Mouse (Mus musculus) ovary, adult 18-20 months (tissue): ENCODE measurements around the gene Zfp346.
A peak's percentile ranks its signal among the peaks of the same experiment; 100 is the strongest.

ENCODE experiments used
- DNase-seq: peaks from one replicate; pipeline ENCODE4 v3.0.0; 2022; ENCODE audit warnings: low spot score, mixed read lengths

Zfp346 gene

GRCm38 (mm10) chr13:55152621-55153415 is 47.7 kb downstream of the Zfp346 start, which contains the start of gene Fgfr4:
TSS of gene Fgfr4 (plus strand) at chr13:55152640.
- no peak for DNase-seq

DNA sequence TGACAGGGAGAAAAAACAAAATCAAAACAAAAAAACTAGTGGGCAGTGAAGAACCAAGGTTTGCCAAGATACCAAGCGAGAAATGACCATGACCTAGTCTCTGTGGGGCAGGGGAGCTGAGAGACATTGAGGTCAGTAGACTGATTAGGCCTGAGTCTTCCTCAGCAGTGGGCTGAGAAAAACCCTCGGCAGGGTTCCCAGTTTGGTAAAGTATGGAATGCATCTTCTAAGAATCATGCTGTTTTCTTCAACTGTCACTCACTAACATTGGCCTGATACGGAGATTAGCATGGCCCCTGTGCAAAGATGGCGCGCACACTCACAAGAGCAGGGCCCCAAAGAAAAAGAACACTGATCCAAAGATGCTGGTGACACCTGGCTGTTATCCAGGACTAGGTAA is 48.8 kb downstream of the Zfp346 start:
- no peak for DNase-seq

DNA sequence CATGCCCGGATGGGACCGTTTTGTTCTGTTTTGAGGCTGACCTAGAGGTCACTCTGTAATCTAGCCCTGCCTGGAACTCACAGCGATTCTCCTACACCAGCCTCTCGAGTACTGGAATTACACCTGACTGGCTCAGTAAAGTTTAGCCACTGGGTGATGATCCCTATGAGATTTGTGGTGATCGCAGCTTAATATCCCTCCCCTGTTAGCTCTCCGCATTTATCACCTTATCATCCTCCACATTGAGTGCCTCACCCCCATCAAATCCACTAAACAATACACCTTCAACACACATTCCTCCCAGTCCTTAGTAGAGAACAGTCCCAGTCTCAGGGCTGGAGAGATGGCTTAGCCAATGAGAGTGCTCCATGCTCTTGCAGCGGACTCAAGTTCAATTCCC is 57.3 kb downstream of the Zfp346 start:
- no peak for DNase-seq

- no peak for DNase-seq
Observed at GRCm38 (mm10) chr13:55163553-55163952, 58.4 kb downstream of the Zfp346 start.

DNA sequence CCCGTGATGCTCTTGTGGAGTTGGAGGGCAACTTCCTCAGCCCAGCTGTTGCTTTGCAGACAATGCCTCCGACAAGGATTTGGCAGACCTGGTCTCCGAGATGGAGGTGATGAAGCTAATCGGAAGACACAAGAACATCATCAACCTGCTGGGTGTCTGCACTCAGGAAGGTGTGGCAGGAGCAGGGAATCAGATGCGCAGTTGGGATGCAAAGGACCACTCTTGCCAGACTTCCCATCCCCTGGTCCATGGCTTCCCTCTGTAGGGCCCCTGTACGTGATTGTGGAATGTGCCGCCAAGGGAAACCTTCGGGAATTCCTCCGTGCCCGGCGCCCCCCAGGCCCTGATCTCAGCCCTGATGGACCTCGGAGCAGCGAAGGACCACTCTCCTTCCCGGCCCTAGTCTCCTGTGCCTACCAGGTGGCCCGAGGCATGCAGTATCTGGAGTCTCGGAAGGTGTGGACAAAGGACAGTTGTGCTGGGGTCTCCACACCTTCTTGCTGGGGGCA is 60.8 kb downstream of the Zfp346 start:
- DNase-seq, result no peak

DNA sequence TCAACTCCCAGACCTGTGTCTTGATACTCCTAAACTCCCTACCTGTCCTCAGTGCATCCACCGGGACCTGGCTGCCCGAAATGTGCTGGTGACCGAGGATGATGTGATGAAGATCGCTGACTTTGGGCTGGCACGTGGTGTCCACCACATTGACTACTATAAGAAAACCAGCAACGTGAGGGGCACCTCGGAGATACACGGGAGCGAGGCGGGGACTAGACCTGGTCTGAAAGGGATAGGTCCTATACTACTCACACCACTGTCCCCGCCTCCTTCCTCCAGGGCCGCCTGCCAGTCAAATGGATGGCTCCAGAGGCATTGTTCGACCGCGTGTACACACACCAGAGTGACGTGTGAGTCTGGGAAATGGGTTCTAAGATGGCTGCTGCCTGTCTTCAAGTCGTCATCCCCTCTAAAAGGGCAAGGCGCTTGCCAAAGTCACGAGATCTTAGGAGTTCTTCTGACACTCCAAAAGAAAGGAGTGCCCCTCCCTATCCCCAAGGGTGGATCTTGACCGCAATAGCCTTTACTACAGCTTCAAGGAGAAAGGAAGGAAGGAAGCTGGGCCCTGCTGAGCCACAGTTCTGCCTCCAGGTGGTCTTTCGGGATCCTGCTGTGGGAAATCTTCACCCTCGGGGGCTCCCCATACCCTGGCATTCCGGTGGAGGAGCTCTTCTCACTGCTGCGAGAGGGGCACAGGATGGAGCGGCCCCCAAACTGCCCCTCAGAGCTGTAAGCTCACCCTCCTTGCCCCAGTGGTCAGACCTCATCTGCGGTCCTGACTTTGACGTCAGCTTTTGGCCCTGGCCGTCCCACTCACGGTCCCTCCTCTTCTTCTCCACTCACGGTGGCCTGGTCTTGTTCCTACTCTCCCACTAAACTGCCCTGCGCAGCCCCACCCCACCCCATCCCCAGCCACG is 62.0 kb downstream of the Zfp346 start:
- DNase-seq, result no peak

GRCm38 (mm10) chr13:55167798-55168197 is 62.7 kb downstream of the Zfp346 start:
- DNase-seq, result no peak

GRCm38 (mm10) chr13:55168255-55168654 is 63.1 kb downstream of the Zfp346 start:
- DNase-seq, result peak; percentile 50

- peak; percentile 63 for DNase-seq
Observed at GRCm38 (mm10) chr13:55168958-55169369, 63.9 kb downstream of the Zfp346 start.

DNA sequence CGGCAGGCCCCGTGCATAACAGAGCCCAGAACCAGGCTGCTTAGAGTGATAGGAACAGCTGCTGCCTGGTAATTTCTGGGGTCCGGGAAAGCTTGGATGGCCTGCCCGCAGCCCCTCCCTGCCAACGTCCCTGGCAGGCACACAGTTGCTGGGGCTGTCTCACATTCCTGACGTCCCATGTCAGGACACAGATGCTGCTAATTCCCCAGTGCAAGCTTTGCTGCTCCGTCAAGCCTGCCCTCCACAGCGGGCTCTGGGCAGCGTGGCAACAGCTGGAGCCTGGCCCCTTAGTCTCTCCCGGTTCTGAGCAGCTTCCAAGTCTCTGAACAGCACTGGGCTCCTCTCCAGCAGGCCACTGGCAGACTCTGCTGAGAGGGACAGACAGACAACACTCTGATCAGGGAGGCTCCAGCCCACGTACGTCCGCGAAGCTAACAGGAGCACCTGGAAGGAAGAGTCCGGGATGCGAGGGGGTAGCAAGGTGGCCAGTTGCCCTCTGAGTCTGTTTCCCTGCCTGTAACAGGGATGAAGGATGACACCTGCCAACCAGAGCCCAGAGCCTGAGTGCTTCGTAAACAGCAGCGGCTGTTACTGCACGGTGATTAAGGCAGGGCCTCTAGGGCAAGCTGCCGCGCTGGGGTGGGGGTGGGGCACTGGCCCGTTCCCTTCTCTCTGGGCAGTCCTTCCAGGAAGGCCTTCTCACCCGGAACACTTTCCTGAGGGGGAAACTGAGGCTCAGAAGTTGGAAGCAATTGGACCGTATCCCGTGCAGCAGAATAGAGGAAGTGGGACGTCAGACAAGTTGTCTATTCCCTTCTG is 66.6 kb downstream of the Zfp346 start:
- DNase-seq, result peak; percentile 36

DNA sequence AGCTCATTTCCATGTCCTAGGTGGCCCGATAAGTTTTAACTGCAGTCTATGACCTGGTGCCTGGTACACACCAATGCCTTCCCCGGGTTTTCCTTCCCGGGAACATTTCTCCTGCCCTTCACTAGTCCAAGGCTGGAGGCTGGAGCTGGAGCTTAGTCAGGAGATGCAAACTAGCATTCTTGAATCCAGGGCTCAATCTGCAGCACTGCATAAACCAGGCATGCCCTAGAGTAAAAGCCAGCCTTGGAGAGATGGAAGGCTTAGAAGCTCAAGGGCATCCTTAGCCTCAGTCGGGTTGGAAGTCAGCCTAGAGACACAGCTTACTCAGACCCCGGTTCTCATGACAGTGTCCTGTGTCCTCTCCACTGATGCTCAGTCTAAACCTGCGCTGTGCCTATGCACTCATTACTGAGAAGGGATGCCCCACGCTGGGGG is 67.2 kb downstream of the Zfp346 start:
- DNase-seq, result no peak

GRCm38 (mm10) chr13:55174347-55174746 is 69.2 kb downstream of the Zfp346 start:
- no peak for DNase-seq

DNA sequence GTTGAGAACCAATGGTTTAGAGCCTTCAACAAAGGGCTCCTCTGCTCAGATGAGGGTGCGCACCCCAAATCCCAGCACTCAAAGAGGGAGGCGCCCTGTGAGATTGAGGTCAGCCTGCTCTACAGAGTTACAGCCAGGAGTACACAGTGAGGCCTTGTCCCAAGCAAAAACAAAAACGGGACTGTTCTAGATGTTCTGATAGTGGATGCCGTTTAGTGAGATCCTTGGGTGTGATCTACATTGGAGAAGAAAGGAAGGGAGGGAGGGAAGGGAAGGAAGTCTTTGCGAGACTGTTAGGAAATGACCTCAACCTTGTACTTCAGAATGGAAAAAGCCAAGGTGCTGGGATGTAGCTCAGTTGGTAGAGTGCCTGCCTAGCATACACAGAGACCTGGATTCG is 71.2 kb downstream of the Zfp346 start:
- DNase-seq, result no peak

DNA sequence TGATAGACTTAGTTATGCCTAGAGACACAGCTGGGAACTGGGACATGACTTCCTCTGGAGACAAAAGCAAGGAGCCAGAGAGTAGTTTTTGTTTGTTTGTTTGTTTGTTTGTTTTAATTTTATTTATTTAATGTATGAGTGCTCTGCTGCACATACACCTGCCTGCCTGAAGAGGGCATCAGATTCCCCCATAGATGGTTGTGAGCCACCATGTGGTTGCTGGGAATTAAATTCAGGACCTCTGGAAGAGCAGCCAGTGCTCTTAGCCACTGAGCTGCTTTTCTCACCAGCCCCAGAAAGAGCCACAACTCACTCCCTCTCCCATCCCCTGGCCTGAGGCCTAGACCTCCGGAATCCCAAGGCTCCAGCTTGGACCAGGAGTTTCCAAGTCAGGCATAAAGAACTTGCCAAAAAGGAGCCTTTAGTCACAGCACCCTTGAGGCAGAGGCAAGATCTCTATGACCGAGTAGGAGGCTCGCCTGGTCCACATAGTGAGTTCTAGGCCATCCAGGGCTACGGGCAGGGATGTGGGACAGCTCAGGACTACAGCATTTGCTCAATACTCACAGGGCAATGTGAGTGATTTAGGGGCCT is 72.9 kb downstream of the Zfp346 start:
- no peak for DNase-seq

DNA sequence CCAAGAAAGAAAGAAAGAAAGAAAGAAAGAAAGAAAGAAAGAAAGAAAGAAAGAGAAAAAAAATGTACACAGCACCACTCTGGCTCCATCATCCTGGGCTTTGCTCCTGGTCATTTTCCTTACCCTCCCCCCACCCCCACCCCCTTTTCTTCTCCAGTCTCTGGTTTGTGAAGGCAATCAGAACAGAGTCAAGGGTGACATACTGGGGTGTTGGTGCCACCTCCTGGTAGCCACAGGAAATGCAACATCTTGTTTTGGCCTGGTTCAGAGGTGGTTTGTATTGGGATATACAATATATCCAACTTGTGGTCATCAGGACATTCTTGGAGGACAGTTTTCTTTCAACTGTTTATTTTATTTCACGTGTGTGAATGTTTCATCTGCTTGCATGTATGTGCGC is 73.4 kb downstream of the Zfp346 start:
- DNase-seq, result no peak

DNA sequence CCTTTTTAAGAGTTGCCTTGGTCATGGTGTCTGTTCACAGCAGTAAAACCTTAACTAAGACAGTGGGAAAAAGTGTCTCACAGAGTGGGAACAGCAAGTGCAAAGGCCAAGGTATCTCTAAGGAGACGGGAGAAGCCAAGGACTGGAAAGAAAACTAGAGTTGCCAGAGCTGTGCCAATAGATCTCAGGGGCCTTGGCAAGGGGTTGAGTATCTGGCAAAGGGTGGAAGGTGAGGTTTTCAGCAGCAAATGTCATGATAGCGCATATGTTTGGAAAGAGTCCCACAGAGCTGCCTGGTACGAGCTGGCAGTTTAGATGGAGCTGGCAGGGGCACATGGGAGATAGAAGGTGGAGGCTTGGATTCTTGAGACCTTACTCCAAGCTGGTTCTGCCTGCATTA is 74.5 kb downstream of the Zfp346 start:
- DNase-seq, result no peak

DNA sequence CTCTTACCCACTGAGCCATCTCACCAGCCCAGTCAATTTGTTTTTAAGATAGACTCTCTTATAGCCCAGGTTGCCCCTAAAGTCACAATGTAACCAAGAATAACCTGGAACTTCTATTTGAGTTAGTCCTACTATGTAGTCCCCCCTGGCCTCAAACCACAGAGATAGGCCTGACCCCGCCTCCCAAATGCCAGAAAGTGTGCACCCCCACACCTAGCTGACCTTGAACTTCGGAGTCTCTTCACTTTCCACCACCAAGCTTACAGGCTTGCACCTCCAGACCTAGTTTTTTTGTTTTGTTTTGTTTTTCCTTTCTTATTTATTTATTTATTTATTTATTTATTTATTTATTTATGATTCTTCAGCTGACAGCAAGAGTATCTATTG is 76.7 kb downstream of the Zfp346 start:
- DNase-seq, result no peak

- DNase-seq, result peak; percentile 76
Observed at GRCm38 (mm10) chr13:55182173-55182894, 77.2 kb downstream of the Zfp346 start.

- no peak for DNase-seq
Observed at GRCm38 (mm10) chr13:55183382-55183781, 78.3 kb downstream of the Zfp346 start.
